Mouse (Mus musculus) stomach, postnatal 0 days (tissue): ENCODE results near the gene Pfkfb4.

Experiments used
- CTCF ChIP-seq: IDR thresholded peaks from 2 replicates; pipeline ENCODE4 v1.5.1; 2016; ENCODE audit warnings: antibody characterized with exemption, low read depth, mild to moderate bottlenecking, moderate library complexity
- EP300 ChIP-seq: optimal IDR thresholded peaks from 2 replicates; pipeline ENCODE3; 2016; ENCODE audit warnings: antibody characterized with exemption

- TF ChIP-seq CTCF (peak; percentile 25; the same call in 1 of the 2 replicates), EP300 (no peak)
Observed at GRCm38 (mm10) chr9:108949967-108950728, 41.4 kb upstream of the Pfkfb4 start.
